Mouse (Mus musculus) brain, embryonic 14.5 days (tissue): ENCODE data around the gene Ube2e1.

ENCODE experiments used
- CTCF ChIP-seq: fragments of 200-500 bp; IDR thresholded peaks from 2 replicates; pipeline ENCODE4 v1.5.1; 2012; ENCODE audit warnings: inconsistent platforms, mild to moderate bottlenecking, moderate library complexity, borderline replicate concordance; ENCODE audit not compliant: insufficient read depth, insufficient read length; ENCODE audit errors: extremely low read depth
- POLR2A ChIP-seq: fragments of 200-500 bp; IDR thresholded peaks from 2 replicates; pipeline ENCODE4 v1.6.1; 2012; ENCODE audit warnings: mild to moderate bottlenecking, inconsistent platforms, borderline replicate concordance; ENCODE audit not compliant: poor library complexity, insufficient read depth, insufficient read length, severe bottlenecking; ENCODE audit errors: extremely low read depth

GRCm38 (mm10) chr14:18233981-18234960 is 97.4 kb downstream of the Ube2e1 start:
- TF ChIP-seq CTCF (no peak), POLR2A (no peak)
